Mouse (Mus musculus): ENCODE measurements at regions not wholly inside any gene's neighbourhood (a gene's known extent, or its start where the extent isn't known, plus 50 kb on each side); places are given as distances from the start of the nearest gene placed in this dataset.

- CTCF ChIA-PET: no interaction called here
Observed at GRCm38 (mm10) chr9:83273361-83273975, 127.0 kb upstream of the Hmgn3 start.

GRCm38 (mm10) chr9:83265736-83266135, 119.3 kb upstream of the Hmgn3 start:
- CTCF ChIA-PET: no interaction called here

DNA sequence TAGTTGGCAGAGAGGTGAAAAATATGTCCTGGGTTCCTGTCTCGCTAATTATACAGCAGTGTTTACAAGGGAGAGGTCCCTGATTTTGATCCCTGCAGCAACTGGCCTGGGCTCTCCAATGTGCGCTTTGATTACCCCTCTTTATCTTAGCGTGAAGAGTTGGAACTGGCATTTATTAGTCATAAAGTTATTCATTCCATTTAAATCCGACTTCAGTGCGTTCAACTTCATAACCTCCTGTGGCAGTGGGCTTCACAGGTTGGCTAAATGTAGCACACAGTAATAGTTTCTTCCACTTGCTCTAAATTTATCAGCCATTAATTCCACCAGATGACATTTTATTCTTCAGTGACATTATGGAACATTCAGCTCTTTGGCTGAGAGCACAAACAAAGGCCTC, 113.0 kb upstream of the Hmgn3 start:
- CTCF ChIA-PET: no interaction called here

DNA sequence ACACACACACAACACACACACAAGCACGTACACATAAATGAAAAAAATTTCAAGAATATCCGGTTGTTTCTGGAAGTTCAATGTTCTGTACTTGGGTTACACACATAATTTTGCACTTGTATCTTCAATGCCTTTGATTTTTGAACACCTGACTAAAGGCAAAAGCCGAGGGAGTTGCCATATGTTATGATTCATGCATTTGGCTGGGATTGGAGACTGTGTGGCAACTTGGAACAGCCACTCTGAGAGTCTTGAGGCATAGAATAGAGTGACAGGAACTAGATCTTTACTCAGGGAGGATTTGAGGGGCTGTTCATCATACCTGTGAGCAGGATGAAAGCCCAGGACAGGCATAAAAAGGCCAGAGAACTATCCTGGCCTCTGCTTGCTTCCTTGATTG, 112.5 kb upstream of the Hmgn3 start:
- CTCF ChIA-PET: no interaction called here

GRCm38 (mm10) chr9:83258476-83258875, 112.0 kb upstream of the Hmgn3 start:
- CTCF ChIA-PET: interaction anchor here (0.6 kb wide), 1 partner anchor 401 kb away, joined by 3 read pairs; no protein-coding TSS in a partner anchor

DNA sequence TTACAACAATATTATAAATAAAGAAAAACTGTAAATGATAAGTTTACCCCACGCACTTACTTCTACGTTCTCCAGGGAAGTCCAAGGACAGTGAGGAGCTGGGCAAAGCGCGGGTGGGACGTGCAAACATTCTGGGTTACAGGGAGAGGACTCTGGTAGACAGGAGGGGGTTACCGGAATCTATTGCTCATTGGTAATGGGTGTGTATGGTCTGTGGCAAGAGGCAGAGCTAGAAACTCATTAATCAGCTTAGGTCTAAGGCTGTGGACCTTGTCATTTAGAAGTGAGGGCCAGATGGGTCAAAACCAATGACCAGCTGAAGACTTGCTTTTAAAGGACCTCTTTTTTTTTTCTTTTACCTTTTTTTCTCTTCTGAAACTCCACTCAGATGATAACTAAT, 107.9 kb upstream of the Hmgn3 start:
- CTCF ChIA-PET: interaction anchor here (0.5 kb wide), 1 partner anchor 19 kb away, joined by 12 read pairs; no protein-coding TSS in a partner anchor

- CTCF ChIA-PET: interaction anchor here (0.5 kb wide), 1 partner anchor 18 kb away, joined by 12 read pairs; no protein-coding TSS in a partner anchor
Observed at GRCm38 (mm10) chr9:83253789-83254188, 107.3 kb upstream of the Hmgn3 start.

GRCm38 (mm10) chr9:83251793-83252192, 105.3 kb upstream of the Hmgn3 start:
- CTCF ChIA-PET: interaction anchor here (0.5 kb wide), 1 partner anchor 11 kb away, joined by 5 read pairs; no protein-coding TSS in a partner anchor

- CTCF ChIA-PET: interaction anchor here (0.6 kb wide), 1 partner anchor 293 kb away, joined by 3 read pairs; no protein-coding TSS in a partner anchor
Observed at GRCm38 (mm10) chr9:83249871-83250270, 103.4 kb upstream of the Hmgn3 start.

- CTCF ChIA-PET: no interaction called here
Observed at GRCm38 (mm10) chr9:83248164-83248730, 101.8 kb upstream of the Hmgn3 start.

GRCm38 (mm10) chr9:83247066-83247668, 100.7 kb upstream of the Hmgn3 start:
- CTCF ChIA-PET: no interaction called here

DNA sequence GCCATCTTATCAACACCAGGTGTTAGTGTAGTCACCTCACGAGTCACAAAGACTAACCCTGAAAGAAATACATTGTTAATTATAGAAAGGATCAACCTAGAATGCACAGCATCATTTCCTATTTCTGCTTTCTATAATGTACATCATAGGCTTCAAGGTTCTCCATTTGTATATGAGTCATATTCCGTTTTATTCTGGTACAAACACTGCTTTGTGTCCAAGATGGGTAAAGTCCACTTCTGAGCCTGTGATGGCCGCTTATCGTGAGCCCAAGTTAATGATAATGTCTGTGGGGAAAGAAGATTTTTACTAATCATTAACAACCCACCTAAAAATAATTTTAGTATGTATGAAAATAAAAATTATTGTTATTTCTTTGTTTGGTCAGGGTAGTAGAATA, 94.6 kb upstream of the Hmgn3 start:
- CTCF ChIA-PET: interaction anchor here (0.6 kb wide), 1 partner anchor 11 kb away, joined by 5 read pairs; no protein-coding TSS in a partner anchor

- CTCF ChIA-PET: interaction anchor here (0.7 kb wide), 1 partner anchor 117 kb away, joined by 3 read pairs; no protein-coding TSS in a partner anchor
Observed at GRCm38 (mm10) chr9:83239097-83239496, 92.6 kb upstream of the Hmgn3 start.

GRCm38 (mm10) chr9:83221866-83222265, 75.4 kb upstream of the Hmgn3 start:
- CTCF ChIA-PET: no interaction called here

DNA sequence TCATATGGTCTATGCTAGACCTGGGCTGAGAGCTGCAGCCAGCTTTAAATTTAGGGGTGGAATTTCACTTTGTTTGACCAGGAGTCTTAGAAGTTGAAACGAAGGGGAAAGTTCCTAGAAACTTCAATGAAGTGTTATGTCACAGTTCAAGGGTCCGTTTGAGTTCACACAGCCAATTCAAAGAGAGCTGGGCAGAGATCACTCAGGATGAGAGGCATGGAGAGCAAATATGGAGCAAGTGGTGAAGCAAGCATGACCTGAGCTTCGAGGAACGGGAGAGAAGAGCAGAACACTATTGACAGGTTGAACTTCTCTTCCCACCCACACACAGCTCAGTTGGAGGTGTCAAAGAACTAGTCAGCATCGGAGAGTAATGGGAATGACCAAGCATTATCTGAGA, 56.1 kb upstream of the Hmgn3 start:
- CTCF ChIA-PET: no interaction called here

DNA sequence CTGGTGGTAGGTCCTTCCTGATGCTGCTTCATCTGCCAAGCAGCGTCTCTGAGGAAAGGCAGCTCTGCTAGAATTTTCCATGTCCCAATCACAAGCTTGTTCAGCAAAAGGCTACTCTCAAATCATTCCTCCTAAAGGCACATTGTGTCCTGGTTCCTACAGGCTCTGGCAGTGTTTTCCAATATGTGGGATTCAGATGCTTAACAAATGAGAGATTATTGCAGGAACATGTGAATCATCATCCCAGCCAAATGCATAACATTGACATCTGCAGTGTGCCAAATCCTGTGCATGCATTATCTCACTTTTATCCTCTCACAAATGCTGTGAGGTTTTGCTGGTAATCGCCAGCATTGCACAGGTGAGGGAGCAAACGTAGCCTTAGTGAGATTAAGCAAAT, 53.3 kb upstream of the Hmgn3 start:
- CTCF ChIA-PET: no interaction called here

DNA sequence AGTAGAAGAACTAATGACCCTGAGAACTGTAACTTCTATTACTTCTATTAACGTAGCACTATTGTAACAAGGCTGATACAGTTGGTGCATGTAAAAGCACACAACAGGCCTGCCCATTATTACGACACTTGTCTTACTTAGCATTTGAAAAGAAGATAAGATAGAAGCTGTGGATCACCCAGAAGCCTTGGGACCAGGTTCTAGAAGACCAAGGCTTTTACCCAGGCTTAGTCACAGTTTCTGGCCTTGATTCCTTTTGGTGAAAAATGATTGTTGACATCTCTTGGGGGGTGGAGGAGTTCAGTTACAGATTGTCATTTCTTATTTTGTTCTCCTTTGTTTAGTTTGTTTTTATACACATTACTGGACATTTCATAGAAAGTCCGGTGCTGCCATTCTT, 52.7 kb upstream of the Hmgn3 start:
- CTCF ChIA-PET: no interaction called here

- CTCF ChIA-PET: no interaction called here
Observed at GRCm38 (mm10) chr9:83197013-83197412, 50.5 kb upstream of the Hmgn3 start.
